Mouse (Mus musculus): ENCODE results near the gene Fam20c. TPM values are rescaled to one million over a fixed set of nuclear protein-coding genes. Genes with fewer than 3 reads are reported as not detected.

Fam20c gene
- polyA plus RNA-seq (2015; fragmentation: Nextera tagmentation; extraction: Ambion mirVana) = 6.0 and 6.5 TPM in 2 replicates

DNA sequence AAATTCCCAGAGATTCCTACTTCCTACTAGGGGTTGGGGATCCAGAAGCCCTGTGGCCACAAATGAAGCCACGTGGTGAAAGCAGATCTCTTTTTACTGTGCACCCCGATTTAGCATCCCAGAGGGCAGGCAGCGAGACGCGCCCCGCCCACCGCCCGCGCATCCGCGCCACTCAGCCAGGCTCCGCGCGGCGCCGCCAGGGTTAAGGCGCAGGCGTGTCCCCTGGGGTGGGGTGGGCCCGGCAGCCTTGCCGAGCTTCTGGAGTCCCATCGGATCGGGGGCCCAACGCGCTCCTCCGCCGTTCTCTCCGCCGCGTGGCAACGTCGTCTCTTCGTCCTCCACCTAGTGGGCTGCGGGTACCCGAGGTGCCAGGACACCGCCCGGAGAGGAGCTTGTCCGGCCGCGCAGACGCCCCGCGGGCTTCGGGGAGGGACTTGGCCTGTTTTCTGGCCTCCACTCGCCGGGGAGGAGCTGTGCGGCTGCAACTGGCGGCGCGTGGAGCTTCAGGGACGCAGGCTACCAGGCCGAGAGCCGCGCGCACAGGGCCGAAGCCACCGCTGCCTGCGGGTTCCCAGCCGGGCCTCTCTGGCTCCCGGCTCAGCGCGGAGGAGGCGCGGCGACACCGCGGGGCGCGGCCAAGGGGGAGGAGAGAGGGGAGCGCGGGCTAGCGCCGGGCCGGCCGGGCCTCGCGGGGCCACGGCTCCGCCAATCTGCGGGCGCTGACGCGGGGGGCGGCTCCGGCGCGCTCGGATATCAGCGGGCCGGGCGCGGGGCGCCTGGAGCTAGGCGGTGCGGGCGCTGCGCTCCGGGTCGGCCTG is at the start of gene Fam20c:
TSS of gene Fam20c (plus strand) at position 212 of the 818 bp plus-strand sequence.
- Histone ChIP-seq H3K27me3 (peaks cover 62% of the 10 kb centered on the region), H3K27ac (0 out of 2 replicates have a peak within 1 kb of the TSS, but pooled peaks have one; percentile 39), H3K9ac (peak within 1 kb of the TSS; percentile 58; the same call in 1 of the 2 replicates), H3K9me3 (replicated peaks) (no peaks in the 10 kb centered on the region), H3K4me1 (replicated peaks) (peaks cover 18% of the 10 kb centered on the region; the same call in 1 of the 2 replicates), H3K4me2 (peak within 1 kb of the TSS; percentile 63), H3K36me3 (no peaks in the 10 kb centered on the region), H3K4me3 (replicated peaks) (peak within 1 kb of the TSS; percentile 56)
- under 1% methylated on average over 85 of the region's 98 CpGs for WGBS (ENCODE audit: insufficient replicate concordance)
- ATAC-seq (ENCODE audit: low read depth) (peak; percentile 70), DNase-seq (peak; percentile 14)

DNA sequence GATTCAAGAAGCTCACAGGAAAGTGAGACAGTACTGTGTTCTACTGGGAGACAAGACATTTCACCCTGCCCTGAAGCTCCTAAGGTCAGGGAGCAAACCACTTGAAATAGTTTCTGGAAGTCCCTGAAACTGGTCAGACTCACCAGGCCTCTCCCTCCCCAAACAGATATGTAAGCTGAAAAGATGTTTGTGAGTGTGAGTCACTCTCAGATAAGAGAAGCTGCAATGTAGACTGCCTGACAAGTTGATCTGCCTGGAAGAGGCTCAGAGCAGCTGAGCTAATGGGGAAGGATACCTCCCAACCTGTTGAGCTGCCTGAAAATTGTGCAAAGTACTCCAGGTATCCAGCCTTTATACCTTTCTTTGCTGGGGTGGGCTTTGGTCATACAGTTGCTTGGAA is 46.9 kb upstream of the Fam20c start:
- Histone ChIP-seq H3K4me3 (replicated peaks) (no peak overlapping the region), H3K27me3 (no peaks in the 10 kb centered on the region), H3K36me3 (no peaks in the 10 kb centered on the region), H3K27ac (no peak overlapping the region), H3K9ac (no peak overlapping the region), H3K4me2 (no peak overlapping the region), H3K9me3 (replicated peaks) (0 out of 2 replicates have a peak, but pooled peaks cover under 1% of the 10 kb centered on the region), H3K4me1 (replicated peaks) (no peaks in the 10 kb centered on the region)
- ATAC-seq (ENCODE audit: low read depth) (no peak), DNase-seq (no peak)

GRCm38 (mm10) chr5:138708591-138708990 is 45.7 kb upstream of the Fam20c start:
- Histone ChIP-seq H3K27me3 (no peaks in the 10 kb centered on the region), H3K27ac (no peak overlapping the region), H3K9me3 (replicated peaks) (0 out of 2 replicates have a peak, but pooled peaks cover 3% of the 10 kb centered on the region), H3K4me1 (replicated peaks) (no peaks in the 10 kb centered on the region), H3K4me3 (replicated peaks) (no peak overlapping the region), H3K36me3 (no peaks in the 10 kb centered on the region), H3K9ac (no peak overlapping the region), H3K4me2 (no peak overlapping the region)
- no peak for DNase-seq
- ATAC-seq (ENCODE audit: low read depth) = no peak

DNA sequence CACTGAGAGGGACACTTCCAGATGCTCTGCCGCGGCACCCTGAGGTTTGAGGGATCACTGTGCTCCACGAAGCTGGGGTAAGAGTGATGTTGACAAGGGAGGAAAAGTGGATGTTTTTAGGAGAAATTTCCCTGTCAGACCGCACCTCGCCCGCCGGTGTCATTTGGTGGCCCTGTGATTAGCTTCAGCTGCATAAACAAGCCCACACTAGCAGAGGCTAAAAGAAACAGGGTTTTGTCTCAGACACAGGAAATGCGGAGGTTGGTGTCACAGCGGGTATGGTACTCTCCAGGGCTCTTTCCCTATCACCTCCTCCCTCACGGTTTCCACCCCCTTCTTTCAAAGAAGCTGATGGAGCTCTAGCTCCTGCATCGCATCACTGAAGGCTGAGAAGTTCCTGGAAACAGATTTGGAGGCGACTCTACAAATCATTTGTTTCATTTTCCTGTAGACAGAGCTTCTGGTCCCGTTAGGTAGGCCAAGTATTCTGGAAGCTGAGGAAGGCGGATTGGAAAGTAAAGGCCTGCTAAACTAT is 38.7 kb upstream of the Fam20c start:
- DNase-seq (no peak), ATAC-seq (ENCODE audit: low read depth) (no peak)
- H3K9ac ChIP-seq = no peak overlapping the region
- no peaks in the 10 kb centered on the region for H3K36me3 ChIP-seq
- H3K27ac ChIP-seq = no peak overlapping the region
- no peak overlapping the region for H3K4me2 ChIP-seq
- H3K9me3 ChIP-seq (replicated peaks) = 0 out of 2 replicates have a peak, but pooled peaks cover 3% of the 10 kb centered on the region
- H3K4me1 ChIP-seq (replicated peaks) = no peaks in the 10 kb centered on the region
- H3K27me3 ChIP-seq = no peaks in the 10 kb centered on the region
- no peak overlapping the region for H3K4me3 ChIP-seq (replicated peaks)
- WGBS (ENCODE audit: insufficient replicate concordance) = 27% methylated on average over 14 of the region's 14 CpGs

DNA sequence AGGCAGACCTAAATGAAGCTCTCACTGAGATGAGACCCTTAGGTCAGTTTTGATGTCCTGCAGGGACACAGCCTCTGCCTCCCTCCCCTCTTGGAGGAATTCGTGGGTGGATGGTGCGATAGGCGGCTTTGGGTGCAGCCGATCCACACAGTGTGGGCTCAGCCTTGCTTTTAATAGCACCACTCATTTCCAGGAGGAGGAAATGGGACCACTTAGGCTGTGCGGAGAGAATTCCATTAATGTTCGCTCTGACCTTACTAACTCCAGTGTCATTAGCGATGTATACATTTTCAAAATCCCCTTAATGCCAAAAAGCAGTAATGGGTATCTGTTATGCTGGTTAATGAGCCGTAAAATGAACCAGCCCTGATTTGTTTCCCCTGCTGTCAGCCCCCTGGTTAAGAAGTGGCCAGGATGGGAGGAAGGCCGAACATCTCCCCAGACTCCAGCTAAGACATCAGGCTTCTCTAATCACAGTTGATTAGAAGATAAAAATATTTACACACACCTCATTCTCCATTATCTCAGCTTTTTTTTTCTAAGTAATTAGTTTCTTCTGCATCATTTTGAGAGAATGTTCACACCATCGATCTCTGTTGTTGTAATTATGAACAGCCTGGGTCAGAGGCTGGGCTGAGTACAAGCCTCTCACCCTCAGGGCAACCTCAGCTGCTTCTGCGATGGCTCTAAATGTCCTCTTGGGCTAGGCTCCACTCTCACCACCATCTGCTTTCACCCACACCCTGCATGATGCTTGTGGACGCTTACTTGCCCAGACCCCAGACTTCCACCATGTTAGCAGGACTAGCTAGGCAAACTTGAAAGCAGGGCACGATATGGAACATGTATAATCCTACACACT is 33.8 kb upstream of the Fam20c start:
- Histone ChIP-seq H3K36me3 (no peaks in the 10 kb centered on the region), H3K27me3 (no peaks in the 10 kb centered on the region), H3K27ac (no peak overlapping the region), H3K4me1 (replicated peaks) (no peaks in the 10 kb centered on the region), H3K4me3 (replicated peaks) (no peak overlapping the region), H3K9me3 (replicated peaks) (no peaks in the 10 kb centered on the region), H3K9ac (no peak overlapping the region), H3K4me2 (no peak overlapping the region)
- ATAC-seq (ENCODE audit: low read depth) = no peak
- DNase-seq = no peak
- 58% methylated on average over 13 of the region's 13 CpGs for WGBS (ENCODE audit: insufficient replicate concordance)

- Histone ChIP-seq H3K9ac (no peak overlapping the region), H3K36me3 (no peaks in the 10 kb centered on the region), H3K27me3 (no peaks in the 10 kb centered on the region), H3K4me2 (no peak overlapping the region), H3K4me3 (replicated peaks) (no peak overlapping the region), H3K27ac (no peak overlapping the region), H3K9me3 (replicated peaks) (no peaks in the 10 kb centered on the region), H3K4me1 (replicated peaks) (no peaks in the 10 kb centered on the region)
- WGBS (ENCODE audit: insufficient replicate concordance) = 69% methylated on average over 5 of the region's 5 CpGs
- no peak for ATAC-seq (ENCODE audit: low read depth)
- DNase-seq = no peak
Measured at GRCm38 (mm10) chr5:138724417-138724816, 29.9 kb upstream of the Fam20c start.

DNA sequence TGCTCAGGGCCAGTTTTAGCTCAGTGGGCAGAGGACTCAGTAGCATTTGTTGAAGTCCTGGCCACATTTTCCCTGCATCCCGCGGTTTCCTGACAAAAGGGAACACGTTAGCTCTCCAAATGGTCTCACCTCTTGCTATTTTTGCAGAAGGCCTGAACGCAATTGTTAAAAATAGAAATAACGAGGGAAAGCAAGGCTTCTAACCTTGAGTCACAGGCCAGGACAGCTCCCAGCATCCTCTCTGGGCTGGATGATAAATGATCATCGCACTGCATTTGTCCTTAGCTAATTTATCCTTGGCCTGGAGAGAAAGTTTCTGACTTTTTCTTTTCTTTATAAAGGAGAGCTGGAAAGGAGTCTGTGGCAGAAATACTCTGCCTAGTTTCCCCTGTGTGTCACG is 29.2 kb upstream of the Fam20c start:
- Histone ChIP-seq H3K4me3 (replicated peaks) (no peak overlapping the region), H3K27me3 (no peaks in the 10 kb centered on the region), H3K4me1 (replicated peaks) (no peaks in the 10 kb centered on the region), H3K9ac (no peak overlapping the region), H3K4me2 (no peak overlapping the region), H3K27ac (no peak overlapping the region), H3K9me3 (replicated peaks) (no peaks in the 10 kb centered on the region), H3K36me3 (no peaks in the 10 kb centered on the region)
- WGBS (ENCODE audit: insufficient replicate concordance) = 38% methylated on average over 7 of the region's 7 CpGs
- no peak for ATAC-seq (ENCODE audit: low read depth)
- no peak for DNase-seq

- no peak overlapping the region for H3K27ac ChIP-seq
- H3K27me3 ChIP-seq = no peaks in the 10 kb centered on the region
- H3K4me1 ChIP-seq (replicated peaks) = no peaks in the 10 kb centered on the region
- H3K9me3 ChIP-seq (replicated peaks) = no peaks in the 10 kb centered on the region
- H3K4me3 ChIP-seq (replicated peaks) = no peak overlapping the region
- 13% methylated on average over 5 of the region's 5 CpGs for WGBS (ENCODE audit: insufficient replicate concordance)
- no peak overlapping the region for H3K4me2 ChIP-seq
- ATAC-seq (ENCODE audit: low read depth) (no peak), DNase-seq (no peak)
- H3K36me3 ChIP-seq = no peaks in the 10 kb centered on the region
- no peak overlapping the region for H3K9ac ChIP-seq
Measured at GRCm38 (mm10) chr5:138730863-138731262, 23.5 kb upstream of the Fam20c start.

DNA sequence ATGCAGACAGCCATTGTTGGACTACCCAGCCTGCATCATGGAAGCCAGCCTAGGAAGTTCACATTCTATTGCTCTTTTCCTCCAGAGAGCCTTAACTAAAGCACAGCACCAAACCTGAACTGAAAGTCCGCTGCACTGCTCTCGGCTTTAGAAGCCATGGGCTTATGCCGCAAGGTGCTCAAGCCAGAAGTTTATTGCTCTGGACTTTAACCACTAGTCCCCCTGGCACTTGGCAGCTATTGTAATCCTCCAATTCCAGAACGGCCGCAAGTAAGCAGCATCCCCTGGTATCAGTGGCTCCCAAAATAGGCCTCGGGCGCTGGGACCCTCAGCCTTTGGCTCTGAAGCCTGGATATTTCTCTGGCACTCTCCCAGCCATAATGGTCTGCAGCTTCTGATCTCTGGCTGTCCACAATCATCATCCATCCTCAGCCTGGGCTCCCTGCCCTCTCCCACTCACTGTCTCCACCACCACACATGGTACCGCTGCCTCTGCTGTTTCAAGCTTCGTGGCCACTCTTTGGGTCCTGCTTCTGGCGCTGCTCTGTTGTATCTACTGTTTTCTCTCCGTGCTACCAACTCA is 20.9 kb upstream of the Fam20c start:
- Histone ChIP-seq H3K36me3 (no peaks in the 10 kb centered on the region), H3K4me3 (replicated peaks) (no peak overlapping the region), H3K4me2 (no peak overlapping the region), H3K4me1 (replicated peaks) (no peaks in the 10 kb centered on the region), H3K9ac (no peak overlapping the region), H3K27me3 (no peaks in the 10 kb centered on the region), H3K9me3 (replicated peaks) (no peaks in the 10 kb centered on the region), H3K27ac (no peak overlapping the region)
- no peak for ATAC-seq (ENCODE audit: low read depth)
- no peak for DNase-seq
- WGBS (ENCODE audit: insufficient replicate concordance) = 79% methylated on average over 11 of the region's 11 CpGs

GRCm38 (mm10) chr5:138734018-138734417 is 20.3 kb upstream of the Fam20c start:
- no peaks in the 10 kb centered on the region for H3K27me3 ChIP-seq
- H3K27ac ChIP-seq = no peak overlapping the region
- no peak overlapping the region for H3K4me2 ChIP-seq
- no peak overlapping the region for H3K4me3 ChIP-seq (replicated peaks)
- no peaks in the 10 kb centered on the region for H3K36me3 ChIP-seq
- no peaks in the 10 kb centered on the region for H3K9me3 ChIP-seq (replicated peaks)
- H3K9ac ChIP-seq = no peak overlapping the region
- no peak for DNase-seq
- no peak for ATAC-seq (ENCODE audit: low read depth)
- 81% methylated on average over 18 of the region's 18 CpGs for WGBS (ENCODE audit: insufficient replicate concordance)
- no peaks in the 10 kb centered on the region for H3K4me1 ChIP-seq (replicated peaks)

- ATAC-seq (ENCODE audit: low read depth) (no peak), DNase-seq (no peak)
- Histone ChIP-seq H3K4me1 (replicated peaks) (no peaks in the 10 kb centered on the region), H3K27me3 (no peaks in the 10 kb centered on the region), H3K4me3 (replicated peaks) (no peak overlapping the region), H3K4me2 (no peak overlapping the region), H3K9ac (no peak overlapping the region), H3K36me3 (no peaks in the 10 kb centered on the region), H3K9me3 (replicated peaks) (no peaks in the 10 kb centered on the region), H3K27ac (no peak overlapping the region)
- 51% methylated on average over 8 of the region's 8 CpGs for WGBS (ENCODE audit: insufficient replicate concordance)
Measured at GRCm38 (mm10) chr5:138735201-138735757, 19.0 kb upstream of the Fam20c start.
